Mouse (Mus musculus) C2C12 (cell line): ENCODE data around the gene Slc16a13.

ENCODE experiments used
- CTCF ChIP-seq: IDR thresholded peaks from one replicate; pipeline ENCODE4 v1.5.1; 2011; ENCODE audit not compliant: control insufficient read depth, insufficient read depth, insufficient read length
- FOSL1 ChIP-seq: IDR thresholded peaks from one replicate; pipeline ENCODE4 v1.8.0; 2011; ENCODE audit warnings: mild to moderate bottlenecking, low read length; ENCODE audit not compliant: poor library complexity, insufficient read depth, severe bottlenecking
- MAX ChIP-seq: IDR thresholded peaks from one replicate; pipeline ENCODE4 v1.6.1; 2011; ENCODE audit warnings: mild to moderate bottlenecking, control low read depth
- MYOD1 ChIP-seq: IDR thresholded peaks from one replicate; pipeline ENCODE4 v1.6.1; 2011; ENCODE audit warnings: low read depth; ENCODE audit not compliant: control insufficient read depth, insufficient read length
- USF1 ChIP-seq: IDR thresholded peaks from one replicate; pipeline ENCODE4 v1.6.1; 2011; ENCODE audit warnings: low read depth, mild to moderate bottlenecking, control low read depth, moderate library complexity

DNA sequence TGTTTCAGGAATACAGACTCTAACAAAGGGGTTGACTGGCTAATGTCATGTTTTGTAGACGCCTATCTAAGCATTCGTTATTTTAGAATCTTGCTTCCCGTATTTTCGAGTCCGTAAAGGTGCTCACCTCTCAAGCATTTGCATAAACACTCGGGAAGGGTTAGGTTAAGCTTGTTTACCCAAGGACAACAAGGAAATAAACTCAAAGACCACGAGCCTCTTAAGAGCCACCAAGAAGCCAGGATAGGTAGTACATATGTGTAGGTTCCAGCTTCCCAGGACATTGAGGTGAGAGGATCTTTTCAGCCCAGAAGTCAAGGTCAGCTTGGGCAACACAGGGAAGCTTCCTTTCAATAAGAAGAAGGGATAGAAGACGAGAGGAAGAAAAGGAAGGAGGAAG lies 21.8 kb downstream of the Slc16a13 start:
- TF ChIP-seq MYOD1 (no peak), CTCF (no peak), FOSL1 (no peak), MAX (no peak), USF1 (no peak)
